Mouse (Mus musculus): ENCODE measurements at regions not wholly inside any gene's neighbourhood (a gene's known extent, or its start where the extent isn't known, plus 50 kb on each side); places are given as distances from the start of the nearest gene placed in this dataset.

GRCm38 (mm10) chr8:6227901-6228300 is 1122.8 kb upstream of the Slc10a2 start:
- intact Hi-C loops (cut with DNase I) = no loop called here

DNA sequence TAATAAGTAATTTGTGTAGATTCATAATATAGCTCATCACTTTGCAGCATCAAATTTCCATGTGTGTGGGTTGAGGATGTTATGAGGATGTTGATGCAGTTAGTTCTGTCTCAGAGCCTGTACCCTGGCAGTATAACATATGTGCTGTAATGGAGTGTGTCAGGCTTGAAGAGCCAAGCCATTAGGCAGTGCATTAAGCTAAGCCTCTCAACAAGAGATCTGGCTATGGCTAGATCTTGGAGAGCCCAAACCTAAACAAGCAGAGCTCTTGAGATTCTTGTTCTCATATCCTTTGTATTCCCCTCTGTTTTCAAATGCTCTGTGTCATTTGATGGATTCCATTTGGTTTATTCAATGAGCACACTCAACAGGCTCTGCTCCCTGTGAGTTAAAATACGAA is 1120.0 kb upstream of the Slc10a2 start:
- intact Hi-C loops (cut with DNase I) = no loop called here

More at GRCm38 (mm10) chr8:6227901-6228300, 1122.8 kb upstream of the Slc10a2 start:
- DNase-seq = no peak

DNA sequence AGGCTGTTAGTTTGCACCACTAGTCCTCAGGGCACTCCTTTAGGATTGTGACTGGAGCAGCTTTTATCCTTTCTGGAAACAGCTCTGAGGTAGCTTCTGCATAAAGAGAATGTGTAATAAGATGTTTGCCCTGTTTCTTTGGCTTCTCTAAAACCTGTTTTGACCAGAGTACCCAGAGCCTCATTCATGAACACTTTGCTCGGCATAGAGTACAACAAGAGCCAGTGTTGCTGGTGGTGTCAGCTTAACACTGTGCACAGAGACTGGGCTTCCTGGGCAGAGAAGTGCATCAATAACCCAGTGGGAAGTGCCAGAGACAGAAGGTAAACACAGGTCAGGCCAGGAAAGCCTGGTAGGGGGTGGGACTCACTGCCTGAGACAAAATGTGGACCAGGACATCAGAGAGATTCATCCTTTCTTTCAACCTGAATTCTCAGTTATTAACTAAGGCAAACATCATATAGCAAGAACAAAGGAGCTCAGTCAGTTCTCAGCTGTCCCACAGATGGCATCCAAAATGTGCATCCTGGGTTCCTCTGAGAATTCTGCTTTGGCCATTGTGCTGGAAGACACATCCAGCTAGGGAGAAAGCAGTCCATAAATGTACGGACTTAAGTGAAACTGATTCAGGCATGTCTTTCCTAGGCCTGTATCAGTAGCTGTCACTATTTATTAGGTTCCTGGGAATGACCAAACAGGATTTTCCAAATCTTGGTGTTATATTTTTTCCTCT is 1102.6 kb upstream of the Slc10a2 start:
- DNase-seq = no peak
- intact Hi-C loops (cut with DNase I) = no loop called here

More for the DNA sequence above, 1120.0 kb upstream of the Slc10a2 start:
- DNase-seq = no peak

DNA sequence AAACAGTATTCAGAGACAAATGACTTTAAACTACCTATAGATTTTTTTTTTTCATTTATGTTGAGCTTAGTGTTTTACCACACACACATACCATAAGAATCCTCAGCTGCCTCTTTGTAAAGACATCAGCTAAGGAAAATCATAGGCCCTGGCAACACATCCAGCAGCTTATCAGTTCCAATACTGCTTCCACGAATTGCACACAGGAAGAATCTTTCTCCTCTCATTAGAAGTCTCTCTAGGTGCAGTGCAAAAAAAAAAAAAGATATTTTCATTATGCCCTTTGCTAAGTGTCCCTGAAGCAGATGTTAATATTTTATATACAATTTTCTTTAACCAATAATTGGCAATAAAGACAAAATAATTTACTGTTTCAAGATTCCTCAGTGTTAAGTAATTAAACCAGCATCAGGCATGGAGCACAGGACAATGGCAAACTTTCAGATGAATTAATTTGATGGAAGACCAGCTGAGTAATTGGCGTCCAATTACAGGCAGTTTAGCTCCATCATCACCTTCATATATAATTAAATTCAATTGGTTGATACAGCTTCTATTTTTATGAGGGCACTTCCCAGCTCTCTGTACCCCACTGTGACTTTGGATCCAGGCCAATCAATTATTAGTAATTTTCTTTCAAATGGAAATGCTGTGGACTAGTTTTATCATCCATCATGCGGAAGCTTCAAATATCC is 1099.0 kb upstream of the Slc10a2 start:
- no peak for DNase-seq
- intact Hi-C loops (cut with DNase I) = no loop called here

- intact Hi-C loops (cut with DNase I) = no loop called here
- no peak for DNase-seq
Measured at GRCm38 (mm10) chr8:6191431-6191830, 1086.3 kb upstream of the Slc10a2 start.

DNA sequence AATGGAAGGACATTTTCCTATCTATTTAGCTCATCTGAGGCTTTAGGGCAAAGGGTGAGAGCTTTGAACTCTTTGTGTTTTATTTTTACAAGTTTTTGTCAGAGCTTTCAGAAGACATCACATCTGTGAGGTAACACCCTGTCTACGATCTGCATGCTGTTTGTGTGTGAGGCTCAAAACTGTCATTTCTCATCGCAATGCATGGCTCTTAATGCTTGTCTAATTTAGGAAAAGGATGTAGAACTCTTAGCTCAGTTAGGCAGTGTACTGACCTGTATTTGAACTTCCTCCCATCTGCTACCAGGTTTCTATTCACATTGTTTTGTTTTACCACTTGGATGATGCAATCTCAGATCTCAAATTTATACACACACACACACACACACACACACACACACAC is 1083.3 kb upstream of the Slc10a2 start:
- intact Hi-C loops (cut with DNase I) = no loop called here
- DNase-seq = no peak

DNA sequence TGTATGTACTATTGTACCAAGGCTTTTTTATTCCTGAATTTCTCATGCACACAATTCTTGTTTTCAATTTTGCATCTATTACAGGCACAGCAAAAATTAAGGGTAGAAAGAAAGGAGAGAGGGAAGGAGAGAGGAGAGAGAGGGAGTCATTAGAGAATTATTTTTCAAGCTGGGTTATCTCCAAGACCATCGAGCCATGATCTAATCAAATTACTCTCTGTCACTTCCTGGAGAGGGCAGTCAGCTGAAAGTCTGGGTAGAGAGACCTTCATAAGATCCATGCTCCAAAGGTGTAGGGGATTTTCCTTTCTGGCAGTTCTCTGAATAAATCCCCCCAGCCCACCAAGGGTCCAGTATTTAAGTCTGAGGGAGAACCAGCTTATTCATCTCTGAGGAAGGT is 1081.4 kb upstream of the Slc10a2 start:
- no peak for DNase-seq
- intact Hi-C loops (cut with DNase I) = no loop called here

DNA sequence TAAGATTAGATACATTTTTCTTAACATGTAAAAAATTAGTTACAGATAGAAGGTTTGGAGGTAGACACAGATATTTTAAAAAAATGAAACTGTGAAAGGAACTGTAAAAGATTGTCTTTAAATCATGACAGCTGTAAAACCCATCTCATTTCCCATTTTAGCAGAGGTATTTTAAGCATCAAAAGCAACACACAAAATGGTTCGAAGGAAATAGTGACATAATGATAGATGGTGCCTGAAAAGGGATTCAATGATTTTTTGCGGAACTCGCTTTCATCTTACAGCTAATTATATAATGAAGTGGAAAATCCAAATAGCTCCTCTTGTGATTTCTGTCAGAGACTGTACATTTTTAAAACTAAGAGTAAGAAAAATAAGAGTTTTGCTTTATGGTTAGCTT is 1074.5 kb upstream of the Slc10a2 start:
- intact Hi-C loops (cut with DNase I) = no loop called here

DNA sequence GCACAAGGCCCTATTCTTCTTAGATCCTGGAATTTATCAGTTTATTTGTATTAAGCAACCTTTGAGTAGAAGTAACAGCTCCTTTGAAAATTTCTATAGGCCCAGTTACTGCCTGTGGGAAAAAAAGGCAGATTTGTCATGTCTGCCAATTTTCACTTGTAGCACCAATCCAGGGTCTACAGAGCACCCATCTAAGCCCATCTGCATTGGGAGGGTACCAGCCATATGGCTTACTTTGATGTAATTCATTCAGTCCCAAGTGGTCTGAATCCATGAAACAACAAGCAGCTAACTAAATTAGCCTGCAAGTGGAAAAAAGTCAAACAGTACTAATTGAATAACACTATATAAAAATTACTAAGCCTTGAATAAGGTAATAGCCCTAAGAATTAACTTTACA is 1061.3 kb upstream of the Slc10a2 start:
- intact Hi-C loops (cut with DNase I) = no loop called here
- no peak for DNase-seq

More for the DNA sequence above, 1074.5 kb upstream of the Slc10a2 start:
- no peak for DNase-seq

DNA sequence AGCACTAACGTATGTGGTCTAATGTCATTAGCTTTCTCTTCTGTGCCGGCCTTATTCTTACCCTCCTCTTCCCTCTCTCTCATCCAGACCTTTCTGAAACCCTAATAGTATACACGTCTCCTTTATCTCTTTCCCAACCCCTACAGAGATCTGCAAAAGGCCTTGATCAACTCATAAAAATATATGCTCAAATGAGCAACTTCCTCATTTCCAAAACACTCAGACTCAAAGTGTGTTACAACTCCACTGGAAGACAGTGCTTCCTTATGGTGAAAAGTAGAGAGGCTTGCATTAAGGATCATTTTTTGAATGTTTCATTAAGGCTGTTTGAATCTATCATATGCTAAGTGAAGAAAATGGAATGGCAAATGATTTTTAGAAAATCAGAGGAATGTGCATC is 1060.1 kb upstream of the Slc10a2 start:
- no peak for DNase-seq
- intact Hi-C loops (cut with DNase I) = no loop called here

GRCm38 (mm10) chr8:6164758-6165157 is 1059.6 kb upstream of the Slc10a2 start:
- intact Hi-C loops (cut with DNase I) = no loop called here
- DNase-seq = no peak

DNA sequence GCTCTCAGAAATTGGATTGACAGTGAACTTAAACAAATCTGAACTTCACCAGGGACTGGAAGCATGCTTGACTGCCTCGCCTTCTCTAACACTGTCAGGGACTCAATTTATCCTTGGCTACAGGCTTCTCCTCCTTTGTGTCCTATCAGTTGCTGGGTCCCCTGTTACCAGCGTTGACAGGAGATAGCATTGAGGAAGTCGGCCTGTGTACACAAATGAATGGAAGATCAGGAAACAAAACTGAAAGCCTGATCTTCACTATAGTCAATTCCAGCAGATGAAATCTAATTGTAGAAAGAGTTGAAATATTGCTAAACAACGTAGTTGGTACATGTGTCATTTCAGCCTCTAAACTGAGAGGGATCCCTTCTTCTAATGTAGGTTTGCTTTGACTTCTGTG is 1039.4 kb upstream of the Slc10a2 start:
- intact Hi-C loops (cut with DNase I) = no loop called here
- no peak for DNase-seq

DNA sequence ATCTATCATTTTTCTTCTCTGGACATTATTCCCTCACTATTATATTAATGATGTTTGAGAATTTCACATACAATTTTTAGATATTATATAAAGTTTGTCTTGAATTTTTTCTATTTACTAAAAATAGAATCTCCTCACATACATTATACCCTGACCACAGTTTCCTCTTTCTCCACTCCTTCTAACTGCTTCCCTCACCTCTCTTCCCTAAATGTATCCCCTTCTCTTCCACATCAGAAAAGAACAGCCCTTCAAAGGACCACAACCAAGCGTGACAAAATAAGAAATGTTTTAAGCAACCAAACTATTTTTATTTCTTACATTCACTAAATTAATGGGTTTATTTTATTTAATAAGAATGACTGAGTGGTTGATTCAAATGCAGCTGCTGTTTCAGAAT is 1034.9 kb upstream of the Slc10a2 start:
- DNase-seq = no peak
- intact Hi-C loops (cut with DNase I) = no loop called here

DNA sequence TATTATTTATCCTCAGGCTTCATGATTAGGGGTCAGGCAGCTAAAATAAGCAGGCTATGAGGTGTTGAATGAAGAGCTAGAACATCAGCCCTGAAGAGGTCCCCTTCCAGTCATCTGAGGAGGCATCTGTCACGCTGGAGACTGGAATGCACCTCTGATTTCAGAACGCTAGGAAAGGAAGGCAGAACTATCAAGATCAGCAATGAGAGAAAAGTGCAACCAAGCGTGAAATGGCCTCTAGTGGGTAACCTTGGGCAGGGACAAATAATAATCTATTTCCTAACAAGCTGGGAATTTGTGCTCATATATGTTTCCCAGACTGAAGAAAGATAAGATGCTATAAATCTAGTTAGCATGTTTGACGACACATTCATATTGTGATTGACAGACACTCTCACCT is 1034.0 kb upstream of the Slc10a2 start:
- no peak for DNase-seq
- intact Hi-C loops (cut with DNase I) = no loop called here

- no peak for DNase-seq
- intact Hi-C loops (cut with DNase I) = no loop called here
Measured at GRCm38 (mm10) chr8:6132243-6132751, 1027.1 kb upstream of the Slc10a2 start.

DNA sequence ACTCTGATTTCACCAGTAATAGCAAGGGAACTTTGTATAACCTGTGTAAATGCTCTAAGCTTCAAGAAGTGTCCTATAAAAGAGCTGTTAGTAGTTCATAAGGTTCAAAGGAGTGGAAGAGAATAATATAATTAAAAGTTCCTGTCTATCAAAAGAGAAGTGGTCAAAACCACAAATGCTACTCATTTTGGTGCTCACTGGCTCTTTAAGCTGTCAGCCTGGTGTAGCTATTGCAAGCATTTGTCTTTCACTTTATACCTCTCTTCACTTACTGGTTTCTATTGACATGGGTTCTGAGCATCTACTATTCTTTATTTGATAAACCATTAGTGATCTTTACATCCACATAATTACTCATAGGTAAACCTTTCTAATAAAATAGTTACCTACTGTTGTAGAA is 1020.1 kb upstream of the Slc10a2 start:
- no peak for DNase-seq
- intact Hi-C loops (cut with DNase I) = no loop called here

DNA sequence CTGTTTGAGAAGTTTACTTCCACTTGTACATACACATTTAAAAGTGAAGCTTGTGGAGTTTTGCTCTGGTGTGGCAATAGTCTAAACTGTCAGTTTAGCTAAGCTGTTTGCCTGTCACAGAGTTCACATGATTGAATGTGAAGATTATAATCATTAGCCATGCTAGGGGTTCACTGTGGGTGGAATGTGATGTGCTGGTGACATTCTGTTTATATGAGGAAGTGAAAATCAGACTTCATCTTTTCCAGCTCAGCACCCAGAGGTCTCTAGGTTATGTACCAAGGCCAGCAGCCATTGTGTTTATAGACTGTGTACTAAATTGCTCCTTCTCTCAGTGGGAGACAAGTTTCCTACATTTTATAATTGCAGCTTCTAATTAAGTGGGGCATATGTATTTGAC is 1014.4 kb upstream of the Slc10a2 start:
- intact Hi-C loops (cut with DNase I) = no loop called here
- no peak for DNase-seq

- intact Hi-C loops (cut with DNase I) = no loop called here
Measured at GRCm38 (mm10) chr8:6111351-6111750, 1006.2 kb upstream of the Slc10a2 start.

GRCm38 (mm10) chr8:6090028-6090427 is 984.9 kb upstream of the Slc10a2 start:
- intact Hi-C loops (cut with DNase I) = no loop called here
- DNase-seq = no peak

More at GRCm38 (mm10) chr8:6111351-6111750, 1006.2 kb upstream of the Slc10a2 start:
- no peak for DNase-seq

DNA sequence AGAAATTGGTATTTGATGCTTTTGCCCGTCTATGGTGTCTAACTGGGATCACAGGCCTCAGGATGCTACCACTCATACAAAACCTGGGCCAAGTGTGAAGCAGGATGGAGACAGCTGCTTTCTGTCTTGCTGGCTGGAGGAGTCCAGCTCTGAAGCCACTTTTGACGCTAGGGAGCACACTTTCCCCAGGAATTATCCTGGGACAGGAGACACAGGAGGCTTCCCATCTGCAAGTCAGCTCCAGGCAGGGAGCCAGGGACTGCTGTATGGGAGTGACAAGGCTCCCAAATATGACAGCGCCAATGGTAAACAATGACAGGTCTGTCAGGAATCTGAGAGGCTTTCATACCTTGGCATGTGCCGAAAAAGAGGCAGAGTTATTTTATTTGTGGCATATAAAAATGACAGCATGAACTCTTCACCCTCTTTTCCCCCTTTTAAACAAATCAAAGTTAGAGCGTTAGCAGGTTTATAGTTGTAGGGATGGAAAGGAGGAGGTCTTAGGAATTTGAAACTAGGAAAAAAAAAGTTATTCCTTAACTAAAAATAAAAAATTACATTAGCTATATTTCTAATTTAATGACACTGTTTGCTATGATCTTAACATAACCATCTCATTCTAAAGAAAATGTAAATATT is 938.9 kb upstream of the Slc10a2 start:
- peak; percentile 68 to 69 for DNase-seq
- intact Hi-C loops (cut with DNase I) = no loop called here

- intact Hi-C loops (cut with DNase I) = no loop called here
- DNase-seq = no peak
Measured at GRCm38 (mm10) chr8:6012206-6012605, 907.1 kb upstream of the Slc10a2 start.

DNA sequence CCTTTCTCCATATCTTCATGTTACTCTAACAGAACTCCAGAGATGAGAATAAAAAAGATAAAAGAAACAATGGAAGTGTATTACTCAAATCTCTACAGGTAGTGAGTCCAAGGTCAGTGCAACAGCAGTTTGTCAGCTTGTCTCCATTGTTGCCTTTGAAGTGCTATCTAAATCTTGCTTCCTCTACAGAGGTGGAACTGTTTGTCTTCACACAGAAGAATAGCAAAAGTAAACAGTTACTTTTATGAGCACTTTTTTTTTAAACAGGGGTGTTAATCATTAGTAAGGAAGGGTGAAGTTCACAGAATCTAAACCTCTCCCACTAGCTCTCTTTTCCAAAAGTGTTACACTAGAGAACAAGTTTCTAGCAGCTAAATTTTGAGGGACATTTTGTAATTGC is 906.0 kb upstream of the Slc10a2 start:
- no peak for DNase-seq
- intact Hi-C loops (cut with DNase I) = no loop called here

All from heart, postnatal 10 days (tissue).